Comparison of ENCODE assay signal across 11 mouse cellular contexts in the genomic region with DNA sequence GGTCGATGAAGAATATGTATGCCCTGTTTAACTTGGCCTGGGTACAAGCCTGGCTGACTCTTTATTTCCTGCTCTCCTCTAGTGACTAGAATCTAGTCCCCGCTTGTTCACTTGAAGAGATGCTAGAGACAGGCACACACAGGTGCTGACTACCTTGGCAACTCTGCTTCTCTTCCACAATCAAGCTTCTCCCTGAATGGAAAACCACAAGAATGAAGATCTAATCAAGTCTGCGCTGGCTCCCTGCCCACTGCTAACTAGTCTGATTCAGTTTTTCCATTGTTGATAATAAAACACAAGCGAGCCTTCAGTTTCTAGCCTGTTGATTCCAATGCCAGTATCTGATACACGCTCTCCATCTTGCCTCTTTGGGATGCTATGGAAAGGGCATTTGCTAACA.
DNase-seq lines count a peak whose midpoint lies in the region; ATAC-seq and TF ChIP-seq lines count a peak whose summit lies in the region.
"Had no signal": no experiment of that assay in that cellular context is flagged by ENCODE, and none has a peak within 500 bp of the region (broad histone marks: within the 10 kb centered on the region; RNA-seq: fewer than 3 reads in every experiment).

No protein-coding gene starts in this region.

- H3K36me3 ChIP-seq in kidney, embryonic 16.5 days (ENCODE audit: insufficient read depth, low read length): no peaks in the 10 kb centered on the region
- H3K36me3 ChIP-seq in myocyte (ENCODE audit: control insufficient read depth, insufficient read depth): no peaks in the 10 kb centered on the region
- no peaks in the 10 kb centered on the region for H3K36me3 ChIP-seq in forebrain, embryonic 10.5 days (replicated peaks)
- H3K36me3 ChIP-seq: limb, embryonic 12.5 days; midbrain, embryonic 12.5 days had no signal

- H3K79me2 ChIP-seq in myocyte (ENCODE audit: control insufficient read depth, insufficient read depth): no peaks in the 10 kb centered on the region

- no peak overlapping the region for H3K4me3 ChIP-seq in kidney, embryonic 16.5 days (ENCODE audit: low read length)
- H3K4me3 ChIP-seq in myocyte: no peak overlapping the region
- H3K4me3 ChIP-seq in forebrain, embryonic 10.5 days: no peak overlapping the region
- H3K4me3 ChIP-seq: limb, embryonic 12.5 days; midbrain, embryonic 12.5 days had no signal

- ATAC-seq in kidney, embryonic 16.5 days (ENCODE audit: low FRiP score, low TSS enrichment): no peak
- ATAC-seq in CD4-positive, CD25-positive, alpha-beta regulatory T cell, adult 4 months: peak; percentile 26
- ATAC-seq: intestine, postnatal 0 days had no signal

- no peak overlapping the region for H3K27ac ChIP-seq in kidney, embryonic 16.5 days (ENCODE audit: low read length)
- no peak overlapping the region for H3K27ac ChIP-seq in forebrain, embryonic 10.5 days
- H3K27ac ChIP-seq: limb, embryonic 12.5 days; midbrain, embryonic 12.5 days had no signal

- 68% methylated on average over 5 of the region's 5 CpGs for WGBS in kidney, embryonic 16.5 days
- WGBS in forebrain, embryonic 10.5 days: 90% methylated on average over 5 of the region's 5 CpGs

- H3K4me2 ChIP-seq in kidney, embryonic 16.5 days (replicated peaks; ENCODE audit: low read depth, low read length): no peak overlapping the region
- H3K4me2 ChIP-seq in myocyte (ENCODE audit: low read depth): no peak overlapping the region
- H3K4me2 ChIP-seq: limb, embryonic 12.5 days; midbrain, embryonic 12.5 days had no signal

- no peak overlapping the region for H3ac ChIP-seq in myocyte (ENCODE audit: control insufficient read depth, insufficient read length)

- no peaks in the 10 kb centered on the region for H3K9me3 ChIP-seq in kidney, embryonic 16.5 days (ENCODE audit: low read length)
- H3K9me3 ChIP-seq in forebrain, embryonic 10.5 days: no peaks in the 10 kb centered on the region
- H3K9me3 ChIP-seq: limb, embryonic 12.5 days; midbrain, embryonic 12.5 days had no signal

- TF ChIP-seq POLR2A in myocyte (IDR thresholded peaks at IDR 0.05; ENCODE audit: insufficient read length, low read depth): no peak

- no peaks in the 10 kb centered on the region for H3K27me3 ChIP-seq in kidney, embryonic 16.5 days (ENCODE audit: insufficient read depth, low read length)
- no peaks in the 10 kb centered on the region for H3K27me3 ChIP-seq in myocyte (ENCODE audit: control insufficient read depth, insufficient read depth, insufficient read length)
- no peaks in the 10 kb centered on the region for H3K27me3 ChIP-seq in forebrain, embryonic 10.5 days (ENCODE audit: poor library complexity, severe bottlenecking)
- H3K27me3 ChIP-seq: limb, embryonic 12.5 days; midbrain, embryonic 12.5 days had no signal

- 0 out of 2 replicates have a peak, but pooled peaks cover 2% of the 10 kb centered on the region for H3K4me1 ChIP-seq in kidney, embryonic 16.5 days (ENCODE audit: insufficient read depth, low read length)
- H3K4me1 ChIP-seq in forebrain, embryonic 10.5 days: peaks cover 15% of the 10 kb centered on the region
- H3K4me1 ChIP-seq: midbrain, embryonic 12.5 days had no signal

- no peak overlapping the region for H3K9ac ChIP-seq in kidney, embryonic 16.5 days (replicated peaks; ENCODE audit: low read length)
- H3K9ac ChIP-seq: limb, embryonic 12.5 days; midbrain, embryonic 12.5 days had no signal

- DNase-seq in kidney, adult 18-20 months: peak; percentile 32
- peak; percentile 50 for DNase-seq in adrenal gland, postnatal 14 days
- DNase-seq in forebrain, embryonic 10.5 days (ENCODE audit: extremely low spot score, low spot score): no peak
- DNase-seq in thymus, postnatal 4 days: no peak
- DNase-seq: cerebellum, adult 11-12 months had no signal

TF ChIP-seq in myocyte, 11 proteins besides CTCF, POLR2A, EP300 and RAD21:
- TF ChIP-seq MYOG (IDR thresholded peaks at IDR 0.05; ENCODE audit: control insufficient read depth in 1 of 3, insufficient read depth in 1 of 3, insufficient read length in 2 of 3, low read depth in 2 of 3) (no peak), MYOD1 (IDR thresholded peaks at IDR 0.05; ENCODE audit: control insufficient read depth in 1 of 3, insufficient read length in 2 of 3, low read depth in 2 of 3) (peak in 2 of 3 experiments; percentile 56 to 68), REST (IDR thresholded peaks at IDR 0.05; ENCODE audit: insufficient read depth, insufficient read length) (no peak), TCF3 (IDR thresholded peaks at IDR 0.05; ENCODE audit: insufficient read length, low read depth) (no peak), E2F4 (IDR thresholded peaks at IDR 0.05; ENCODE audit: insufficient read depth) (no peak), MAX (IDR thresholded peaks at IDR 0.05; ENCODE audit: low read depth) (no peak)

Comparison
In these comparisons a context has a peak if more than half of its experiments do, and no peak if none do; other contexts are left out.
1. DNase-seq: peak in kidney, adult 18-20 months (single experiment) and adrenal gland, postnatal 14 days (single experiment); none in forebrain, embryonic 10.5 days (single experiment) and thymus, postnatal 4 days (single experiment).